Mouse (Mus musculus): ENCODE results near the gene Ltbp1.

Ltbp1 gene

DNA sequence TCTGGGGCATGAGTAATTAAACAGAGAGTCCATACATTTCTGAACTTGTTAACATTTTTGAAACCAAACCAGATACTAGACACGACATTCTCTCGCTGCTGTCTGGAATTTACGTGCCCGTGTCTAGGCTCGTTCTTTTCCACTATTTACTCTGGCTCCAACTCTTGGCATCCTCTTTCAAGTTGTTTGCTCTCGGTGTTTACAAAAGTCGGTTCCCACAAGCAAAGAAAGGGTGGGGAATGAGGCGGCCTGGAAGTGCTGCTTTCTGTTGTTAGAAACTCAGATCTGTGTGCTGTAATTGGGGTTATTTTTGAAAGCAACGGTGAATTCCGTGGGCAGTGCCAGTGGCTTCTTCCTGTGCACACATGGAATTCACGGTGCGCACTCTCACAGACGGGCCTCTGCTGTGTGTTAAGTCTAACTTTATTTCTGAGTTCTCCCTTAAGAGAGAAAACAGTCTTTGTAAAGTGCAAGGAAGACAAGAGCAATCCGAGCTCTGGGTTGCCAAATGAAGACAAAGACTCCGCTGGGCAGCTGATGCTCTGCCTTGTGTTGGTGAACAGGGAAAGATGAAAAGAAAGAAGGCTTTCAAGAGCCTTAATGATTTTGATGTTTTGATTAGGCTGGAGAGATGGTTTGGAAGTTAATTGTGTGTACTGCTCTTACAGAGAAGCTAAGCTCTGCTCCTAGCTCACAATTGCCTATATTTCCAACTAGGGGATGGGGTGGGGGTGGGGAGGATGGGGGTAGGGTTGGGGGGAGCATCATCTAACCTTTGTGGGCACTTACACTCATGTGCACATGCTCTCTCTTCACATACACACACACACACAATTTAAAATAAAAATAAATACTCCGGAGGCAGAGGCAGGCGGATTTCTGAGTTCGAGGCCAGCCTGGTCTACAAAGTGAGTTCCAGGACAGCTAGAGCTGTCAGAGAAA lies 302.0 kb downstream of the Ltbp1 start:
- DNase-seq, result peak; percentile 17 to 43

DNA sequence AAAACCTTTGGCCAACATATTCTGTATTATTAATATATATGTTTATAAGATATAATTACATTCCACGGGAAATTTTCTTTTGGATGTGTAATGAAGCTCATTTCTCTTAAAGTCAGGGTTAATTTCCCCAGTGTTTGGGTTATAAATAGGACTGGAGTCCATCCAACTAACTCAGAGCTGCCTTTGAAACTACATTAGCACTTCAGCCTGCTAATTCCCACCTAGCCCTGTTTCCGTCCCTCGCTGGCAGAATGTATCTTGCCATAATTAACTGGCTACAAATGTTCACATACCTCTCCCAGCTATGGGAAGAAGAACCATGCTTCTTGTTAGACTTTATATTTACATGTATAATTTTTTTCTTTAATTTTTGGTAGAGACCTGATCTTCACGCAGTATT lies 311.7 kb downstream of the Ltbp1 start:
- no peak for DNase-seq

DNA sequence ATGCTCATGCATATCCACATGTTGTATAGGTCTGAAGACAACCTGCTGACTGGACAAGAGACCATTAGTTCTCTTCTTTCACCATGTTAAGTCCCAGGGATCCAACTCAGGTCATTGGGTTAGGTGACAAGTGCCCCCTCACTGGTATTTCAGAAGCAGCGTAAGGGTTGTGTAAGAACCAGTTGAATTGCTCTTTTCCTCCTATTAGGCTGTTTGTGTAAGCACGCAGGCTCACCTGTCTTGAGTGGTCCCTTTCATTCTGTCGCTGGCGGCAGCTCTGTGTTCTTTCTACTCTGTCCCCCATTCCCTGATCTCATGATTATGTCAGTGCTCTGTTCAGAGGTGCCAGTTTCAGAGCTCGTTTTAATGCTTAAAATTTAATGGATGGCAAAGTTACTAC lies 317.9 kb downstream of the Ltbp1 start:
- DNase-seq, result no peak

DNA sequence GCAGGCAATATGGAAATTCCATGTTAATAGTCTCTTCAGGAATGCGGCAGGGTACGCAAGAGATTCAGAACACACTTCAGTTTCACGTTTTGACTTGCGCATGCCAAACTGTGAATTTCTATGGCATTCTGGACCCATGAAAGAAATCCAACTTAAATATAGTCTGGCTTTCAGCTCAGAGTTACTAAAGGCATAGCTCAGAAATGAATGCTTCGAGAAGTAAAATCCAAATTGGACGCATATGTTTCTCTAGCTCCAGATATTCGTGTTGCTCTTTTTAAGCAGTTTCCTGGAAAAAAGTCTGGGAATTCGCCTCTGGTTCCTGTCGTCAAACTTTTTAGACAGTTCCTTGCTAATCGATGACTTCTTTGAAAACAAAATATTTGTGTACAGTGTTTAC lies 318.4 kb downstream of the Ltbp1 start:
- no peak for DNase-seq

DNA sequence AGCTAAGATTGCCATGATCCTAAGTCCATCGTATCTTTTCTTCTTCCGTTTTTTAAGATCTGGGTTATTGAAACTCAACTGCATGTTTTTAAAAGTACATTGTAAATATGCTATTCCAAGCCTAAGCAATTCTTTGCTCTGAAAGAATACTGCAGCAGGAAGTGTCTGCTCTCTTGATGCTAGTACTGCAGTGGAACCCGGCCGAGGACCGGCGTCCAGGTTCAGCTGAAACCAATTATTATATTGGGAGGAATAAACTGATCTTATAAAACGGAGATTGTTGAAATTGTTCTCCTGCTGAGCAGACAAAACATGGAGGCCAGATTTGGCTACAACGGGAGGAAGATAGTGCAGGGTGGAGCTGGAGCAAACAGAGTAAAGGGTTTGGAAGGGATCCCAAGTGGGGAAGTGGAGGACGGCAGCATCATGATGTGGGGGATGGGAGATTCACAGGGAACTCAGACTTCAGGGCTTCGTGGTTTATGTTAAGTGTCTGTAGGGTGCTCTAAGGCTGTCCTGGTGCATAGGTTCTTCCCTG lies 322.8 kb downstream of the Ltbp1 start:
- no peak for DNase-seq

DNA sequence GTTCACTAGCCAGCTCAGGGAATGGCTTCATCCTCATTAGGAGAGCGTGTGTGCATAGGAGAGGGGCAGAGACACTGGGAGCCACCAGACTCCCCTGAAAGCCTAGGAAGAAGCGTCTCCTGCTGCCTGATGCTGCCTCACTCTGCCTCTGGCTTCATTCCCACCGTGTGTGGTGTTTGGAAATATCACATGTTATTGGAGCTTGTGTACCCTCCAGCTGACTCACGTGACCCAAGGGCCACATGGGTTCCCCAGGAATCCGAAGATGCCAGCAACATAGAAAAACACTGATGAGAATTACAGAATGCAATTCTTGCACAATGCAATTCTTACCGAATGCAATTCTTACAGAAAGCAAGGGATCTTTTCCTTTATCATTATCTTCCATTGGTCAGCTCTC lies 325.0 kb downstream of the Ltbp1 start:
- no peak for DNase-seq

DNA sequence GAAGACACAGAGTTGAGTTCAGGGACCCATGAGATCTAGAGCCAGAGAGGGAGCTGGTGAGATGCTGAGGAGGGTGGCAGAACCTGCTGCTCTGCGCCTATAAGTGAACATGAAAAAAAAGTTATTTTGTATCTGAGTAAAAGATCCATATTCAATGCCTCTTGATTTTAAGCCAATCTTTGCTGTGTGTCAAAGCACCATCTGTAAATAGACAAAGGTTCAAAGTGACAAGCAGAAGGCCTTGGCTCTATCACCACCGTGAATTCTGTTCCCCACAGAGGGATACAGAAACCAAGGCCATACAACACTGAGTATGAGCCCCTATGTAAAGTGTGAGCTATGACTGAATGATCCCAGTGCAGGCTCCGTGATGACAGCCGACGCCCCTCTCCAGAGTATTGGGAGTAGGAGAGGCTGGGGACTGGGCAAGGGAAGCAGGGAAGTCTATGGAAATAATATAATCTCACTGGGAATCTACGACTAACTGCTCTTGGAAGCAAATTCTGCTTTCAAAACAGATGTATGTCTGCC lies 326.1 kb downstream of the Ltbp1 start:
- no peak for DNase-seq

DNA sequence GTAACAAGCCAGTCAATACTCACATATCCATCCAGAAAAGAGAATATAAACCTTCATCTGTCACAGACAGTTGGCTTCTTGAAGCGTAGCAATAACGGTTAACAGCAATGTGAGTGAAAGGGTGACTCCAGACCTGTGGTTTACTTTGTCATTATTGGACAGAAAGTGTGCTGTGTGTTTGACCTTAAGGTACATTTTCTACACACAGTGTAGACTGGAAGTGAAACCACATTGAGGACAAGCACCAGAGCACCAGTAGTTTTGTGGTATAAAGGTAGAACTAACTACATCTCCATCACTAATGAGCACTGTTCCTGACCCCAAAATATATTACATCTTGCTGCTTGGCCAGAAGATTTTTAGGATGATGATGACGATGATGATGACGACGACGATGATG lies 326.9 kb downstream of the Ltbp1 start:
- no peak for DNase-seq

DNA sequence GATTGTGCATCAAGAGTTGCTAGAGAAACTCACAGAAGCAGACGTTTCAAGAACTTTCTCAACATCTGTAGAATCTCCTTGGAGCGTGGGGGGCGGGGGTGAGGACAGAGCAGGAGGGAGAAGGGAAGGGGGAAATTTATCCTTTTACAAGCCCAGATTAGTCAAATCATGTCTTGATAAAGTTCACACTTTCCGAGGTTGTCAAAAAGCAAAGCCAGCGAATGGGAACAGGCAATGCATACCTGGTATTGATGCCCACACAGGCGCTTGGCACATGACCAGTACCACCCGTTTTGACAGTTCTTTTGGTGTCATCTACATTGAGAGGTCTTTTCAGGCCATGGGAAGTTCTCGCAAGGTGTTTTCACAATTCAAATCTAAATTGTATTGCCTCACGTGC lies 327.6 kb downstream of the Ltbp1 start:
- DNase-seq, result no peak

DNA sequence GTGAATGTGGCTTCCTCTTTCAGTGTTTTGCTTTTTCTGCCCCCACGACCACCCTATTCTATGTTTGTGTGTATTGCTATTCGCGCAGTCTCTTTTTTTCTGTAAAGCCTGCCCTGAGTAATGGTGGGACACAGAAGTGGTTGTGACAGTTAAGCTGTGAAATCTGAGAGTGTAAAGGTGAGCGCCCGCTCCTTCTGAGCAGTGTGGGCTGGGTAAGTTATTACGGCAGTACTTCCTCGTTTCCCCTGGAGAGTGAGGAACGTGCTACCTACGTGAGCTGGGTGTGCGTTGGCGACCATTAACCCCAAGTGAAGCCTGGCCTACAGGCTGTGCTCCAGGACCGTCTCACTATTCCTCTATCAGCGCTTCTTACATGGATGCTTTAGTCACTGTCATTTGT lies 328.4 kb downstream of the Ltbp1 start:
- no peak for DNase-seq

DNA sequence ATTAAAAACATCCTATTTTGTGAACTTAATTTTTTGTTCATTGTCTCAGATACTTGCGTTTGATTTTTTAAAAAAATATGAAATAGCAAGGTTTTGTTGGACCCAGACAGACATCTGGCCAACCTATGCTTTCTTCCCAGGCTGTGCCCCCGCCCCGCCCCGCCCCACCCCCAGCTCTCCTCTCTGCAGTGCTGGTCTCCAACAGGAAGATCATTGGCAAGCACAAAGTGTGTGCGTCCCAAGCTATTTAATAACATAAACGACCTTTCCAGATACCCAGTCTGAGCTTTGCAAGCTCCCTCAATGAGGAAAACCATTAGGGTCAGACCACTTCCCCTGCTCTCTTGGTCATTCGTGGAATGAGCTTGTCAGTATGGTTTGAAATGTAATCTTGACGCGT lies 330.3 kb downstream of the Ltbp1 start:
- DNase-seq, result no peak

DNA sequence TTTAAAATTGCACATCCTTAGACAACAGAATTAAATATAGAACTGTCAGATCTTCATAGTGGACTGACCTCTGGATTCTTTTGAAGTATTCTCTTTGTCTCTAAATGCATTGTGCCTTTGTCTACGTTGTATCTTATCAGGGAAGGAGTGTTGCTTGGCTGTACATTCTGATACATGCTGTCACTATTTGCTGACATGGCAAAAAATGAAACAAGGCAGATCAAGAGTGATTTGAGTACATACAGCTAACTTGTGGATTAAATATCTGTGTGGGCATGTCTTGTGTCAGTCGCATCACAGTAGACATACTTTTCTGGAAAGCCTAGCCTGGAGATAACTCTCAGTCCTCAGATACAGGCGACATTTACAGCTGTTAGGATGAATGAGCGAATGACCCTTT lies 335.9 kb downstream of the Ltbp1 start:
- DNase-seq, result no peak

DNA sequence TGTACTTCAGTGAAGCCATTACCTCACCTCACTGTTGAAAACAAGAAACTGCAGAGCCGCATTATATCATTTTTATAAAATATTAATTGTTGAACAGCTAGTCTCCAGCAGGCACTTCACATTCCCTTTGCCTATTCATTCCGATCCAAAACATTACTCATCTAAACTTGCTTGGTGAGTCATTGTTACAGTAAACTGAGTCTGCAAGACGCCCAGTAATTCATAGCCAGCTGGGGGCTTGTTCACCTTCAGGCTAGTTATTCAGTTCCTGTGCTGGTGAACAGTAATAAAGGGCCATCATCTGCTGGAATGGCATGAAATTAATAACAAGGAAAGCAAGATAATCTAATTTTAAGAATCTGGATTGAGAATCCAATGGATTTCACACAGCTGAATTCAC lies 339.7 kb downstream of the Ltbp1 start:
- DNase-seq, result no peak

DNA sequence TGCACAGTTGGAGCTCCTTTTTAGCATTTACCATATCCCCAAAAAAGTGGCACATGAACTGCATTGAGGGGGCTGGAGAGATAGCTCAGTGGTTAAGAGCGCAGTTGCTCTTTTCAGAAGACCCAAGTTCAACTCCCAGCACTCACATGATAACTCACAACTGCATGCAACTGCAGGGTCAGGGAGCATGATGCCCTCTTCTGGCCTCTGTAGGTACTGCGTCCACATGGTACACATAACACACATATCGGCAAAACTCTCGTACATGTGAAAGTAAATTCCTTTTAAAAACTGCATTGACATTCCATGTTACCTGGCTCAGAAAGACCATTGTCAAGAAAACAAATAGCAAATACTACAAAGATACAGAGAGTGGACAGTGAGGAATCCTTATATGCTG lies 342.0 kb downstream of the Ltbp1 start:
- peak in 1 of 2 experiments; percentile 10 for DNase-seq

DNA sequence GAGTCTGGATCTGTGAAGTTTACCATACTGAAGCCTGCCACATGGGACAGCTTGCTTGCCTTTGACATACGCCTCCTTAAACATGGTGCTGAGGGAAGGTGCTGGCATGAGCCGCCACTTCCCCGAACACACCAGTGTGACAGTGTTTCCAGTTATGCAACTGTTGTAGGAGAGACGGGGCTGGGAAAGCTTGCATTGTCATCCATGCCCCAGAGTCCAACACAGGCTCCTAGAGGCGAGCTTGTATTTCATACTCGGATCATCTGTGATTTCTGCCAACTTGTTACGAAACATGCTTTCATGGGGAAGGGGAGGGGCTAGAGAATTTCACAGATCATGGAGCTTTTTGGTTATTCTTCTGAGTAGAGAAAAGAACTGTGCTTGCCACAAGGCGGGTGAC lies 343.7 kb downstream of the Ltbp1 start:
- DNase-seq, result no peak

DNA sequence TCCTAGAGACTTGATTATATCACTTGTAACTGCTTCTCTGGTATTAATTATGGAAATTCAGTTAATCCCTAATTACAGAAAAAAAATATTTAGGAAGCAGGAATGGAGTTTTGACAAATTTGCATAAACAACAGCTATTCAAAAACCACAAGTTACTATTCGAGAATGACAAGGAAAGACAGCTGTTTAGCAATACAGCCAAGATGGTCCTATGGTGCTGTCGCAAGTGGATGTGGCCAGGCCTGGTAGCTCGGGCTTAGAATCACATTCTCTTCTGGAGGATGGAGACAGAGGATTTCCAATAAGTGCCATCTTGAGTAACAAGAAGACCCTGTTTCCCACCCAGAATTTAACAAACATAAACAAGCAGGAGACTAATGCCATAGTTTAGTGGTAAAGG lies 344.2 kb downstream of the Ltbp1 start:
- no peak for DNase-seq

DNA sequence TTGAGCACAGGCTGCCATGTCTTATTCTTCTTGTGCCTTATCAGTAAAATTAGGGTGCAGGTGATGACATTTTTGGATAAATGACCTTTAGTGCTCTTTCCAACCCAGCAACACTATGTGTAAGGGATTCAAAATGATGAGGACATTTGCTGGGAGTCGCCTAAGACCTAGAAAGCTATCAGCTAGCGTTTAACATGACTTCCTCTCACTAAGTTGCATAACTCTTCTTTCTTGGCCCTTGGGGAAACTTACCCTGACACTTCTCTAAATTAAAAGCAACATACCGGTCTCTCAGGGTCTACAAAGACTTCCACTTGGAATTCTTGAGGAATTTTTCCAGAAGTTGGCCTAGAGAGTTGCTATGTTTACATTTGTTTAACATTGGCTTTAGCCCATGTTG lies 348.0 kb downstream of the Ltbp1 start:
- no peak for DNase-seq

DNA sequence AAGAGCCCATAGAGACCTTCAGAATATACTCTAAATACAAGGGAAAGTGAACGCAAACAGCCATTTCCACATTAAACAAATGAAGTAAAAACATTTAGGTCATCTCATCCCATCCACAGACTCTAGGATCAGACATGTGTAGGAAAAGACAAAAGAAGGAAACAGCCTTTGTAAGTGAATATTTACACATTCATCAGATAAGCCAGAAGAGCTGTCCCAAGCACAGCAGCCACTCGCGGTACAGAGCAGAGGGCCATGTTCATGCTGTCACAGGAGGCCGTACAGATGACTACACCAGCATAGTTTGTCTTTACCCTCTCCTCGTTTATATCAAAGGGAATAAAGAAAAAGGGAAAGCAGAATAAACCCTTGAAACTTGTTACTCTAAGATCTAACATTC lies 350.1 kb downstream of the Ltbp1 start:
- DNase-seq, result no peak

DNA sequence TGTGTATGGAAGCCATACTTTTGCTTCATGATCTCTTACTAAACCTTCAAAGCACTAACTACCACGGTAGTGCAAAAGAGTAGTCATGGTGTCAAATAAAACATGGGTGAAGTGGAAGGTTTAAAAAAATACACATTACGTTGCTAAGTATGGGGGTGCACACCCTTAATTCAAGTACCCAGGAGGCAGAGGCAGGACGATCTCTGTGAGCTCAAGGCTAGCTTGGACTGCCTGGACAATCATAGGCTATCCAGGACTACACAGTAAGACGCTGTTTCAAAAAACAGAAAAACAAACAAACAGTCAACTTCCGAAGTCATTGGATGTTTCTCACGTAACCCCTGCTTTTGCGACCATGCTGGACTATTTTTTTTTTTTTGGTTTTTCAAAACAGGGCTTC lies 354.7 kb downstream of the Ltbp1 start:
- no peak for DNase-seq

DNA sequence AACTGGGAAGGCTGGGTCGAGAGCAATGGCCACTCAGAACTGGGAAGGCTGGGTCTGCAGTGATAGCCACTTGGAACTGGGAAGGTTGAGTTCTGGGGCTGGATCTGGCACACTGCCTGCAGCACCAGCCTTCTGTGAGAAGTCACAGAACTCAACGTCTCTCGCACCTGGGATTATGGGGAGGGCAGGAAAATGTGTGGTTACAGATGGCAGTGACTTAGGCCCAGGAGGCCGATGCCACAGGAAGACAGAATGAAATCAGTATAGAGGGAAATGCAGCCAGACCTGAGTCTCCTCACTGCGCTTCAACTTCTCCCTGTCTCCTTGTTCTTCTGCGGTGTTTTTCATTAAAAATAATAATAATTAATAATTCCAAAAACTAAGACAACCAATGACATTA lies 361.0 kb downstream of the Ltbp1 start:
- DNase-seq, result no peak

DNA sequence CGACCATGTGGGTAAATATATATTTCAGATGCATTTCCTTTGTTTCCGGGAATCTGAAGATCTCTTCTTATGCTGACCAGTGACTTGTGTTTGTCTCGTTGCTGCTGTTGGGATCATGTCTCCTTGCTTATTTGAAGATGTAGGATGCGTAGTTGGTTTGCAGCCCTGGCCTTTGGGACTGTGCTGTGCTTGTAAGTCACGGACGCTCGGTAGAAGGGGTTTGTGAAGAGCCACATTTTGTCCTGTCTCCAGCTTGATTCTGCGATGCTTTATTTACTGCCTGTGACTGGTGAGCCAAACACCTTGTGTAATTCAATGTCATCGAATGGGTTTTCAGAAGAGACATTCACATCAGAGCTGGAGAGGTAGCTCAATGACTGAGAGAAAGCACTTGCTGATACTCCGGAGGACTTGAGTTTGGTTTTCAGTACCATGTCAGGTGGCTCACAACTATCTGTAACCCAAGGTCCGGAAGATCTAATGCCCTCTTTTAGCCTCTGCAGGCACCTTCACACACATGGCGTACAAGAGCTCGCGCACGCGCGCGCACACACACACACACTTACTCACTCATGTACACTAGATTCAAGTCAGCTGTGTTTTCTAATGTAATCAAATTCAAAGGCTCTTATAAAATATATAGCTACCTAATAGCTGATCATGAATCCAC lies 362.3 kb downstream of the Ltbp1 start:
- no peak for DNase-seq

DNA sequence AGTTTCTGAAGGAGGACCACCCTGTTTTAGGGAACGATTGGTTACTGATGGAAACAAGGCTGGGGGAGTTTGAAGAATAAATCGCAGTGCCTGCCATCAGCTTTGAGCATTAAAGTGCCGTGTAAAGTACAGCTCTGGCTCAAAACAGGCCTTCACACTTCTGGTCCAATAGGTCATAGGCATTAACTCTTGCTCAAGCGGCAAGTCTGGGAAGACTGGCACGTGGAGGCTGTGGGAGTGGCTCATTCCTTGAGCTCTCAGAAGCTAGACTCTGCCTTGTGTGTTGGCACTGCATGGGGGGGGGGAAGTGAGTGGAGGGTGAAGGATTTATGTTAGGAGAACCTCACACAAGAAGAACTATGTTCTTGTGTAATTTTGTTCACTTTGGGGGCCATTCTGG lies 363.2 kb downstream of the Ltbp1 start:
- peak in 1 of 2 experiments; percentile 26 for DNase-seq

DNA sequence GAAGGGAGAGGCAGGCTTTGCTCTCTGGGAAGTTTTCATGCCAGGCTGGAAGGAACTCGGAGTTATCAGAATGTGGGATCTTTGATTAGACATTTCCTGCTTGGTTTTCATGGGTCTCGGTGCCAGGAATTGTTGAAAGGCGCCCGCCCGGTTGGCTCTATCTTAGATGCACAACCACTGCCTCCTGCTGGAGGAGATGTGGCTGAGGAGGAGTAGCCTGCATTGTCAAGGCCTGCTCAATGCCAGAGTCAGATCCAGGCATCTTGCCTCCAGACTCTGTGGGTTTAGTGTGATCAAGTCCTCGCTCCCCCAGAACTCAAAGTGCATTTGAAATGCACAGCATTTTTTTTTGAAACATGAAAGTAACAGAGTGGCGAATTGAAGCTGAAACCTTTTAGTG lies 364.0 kb downstream of the Ltbp1 start:
- peak; percentile 60 to 67 for DNase-seq

DNA sequence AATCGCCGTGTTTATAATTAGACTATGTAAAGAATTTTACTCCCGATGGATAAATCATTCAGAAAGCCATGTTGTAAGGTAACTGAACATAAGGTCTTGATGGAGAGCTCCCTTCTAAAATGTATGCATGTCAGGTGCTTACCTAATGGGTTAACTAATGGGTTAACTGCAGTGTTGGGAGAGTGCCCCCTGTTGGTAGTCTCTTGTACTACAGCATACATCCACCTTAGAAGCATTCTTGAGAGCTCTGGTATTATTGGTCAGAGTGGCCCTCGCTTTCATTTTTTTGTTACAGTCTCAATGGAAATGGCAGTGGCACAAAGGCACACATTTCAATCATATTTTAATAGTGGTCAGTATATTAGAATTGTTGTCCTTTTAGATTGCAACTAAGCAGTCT lies 364.8 kb downstream of the Ltbp1 start:
- peak; percentile 12 to 22 for DNase-seq
